Mouse (Mus musculus) ES-Bruce4 (cell line): ENCODE results near the gene Mturn. TPM values are rescaled to one million over a fixed set of nuclear protein-coding genes. Genes with fewer than 3 reads are reported as not detected.

Source experiments
- H3K27ac ChIP-seq: 2 replicates; pipeline ENCODE4 v1.5.1; 2012; ENCODE audit warnings: low read length, inconsistent platforms; ENCODE audit not compliant: insufficient read depth
- H3K27me3 ChIP-seq: 2 replicates; pipeline ENCODE4 v1.6.1; 2012; ENCODE audit warnings: mild to moderate bottlenecking, low read length, inconsistent platforms; ENCODE audit not compliant: control insufficient read depth, poor library complexity, insufficient read depth, severe bottlenecking
- H3K36me3 ChIP-seq: 2 replicates; pipeline ENCODE4 v1.6.1; 2012; ENCODE audit warnings: inconsistent platforms, mild to moderate bottlenecking, low read length, moderate library complexity; ENCODE audit not compliant: control insufficient read depth, poor library complexity, insufficient read depth, severe bottlenecking
- H3K4me1 ChIP-seq: one replicate; pipeline ENCODE4 v1.8.1; 2011; ENCODE audit warnings: low read length; ENCODE audit not compliant: control insufficient read depth, insufficient read depth
- H3K4me3 ChIP-seq: 2 replicates; pipeline ENCODE4 v1.5.1; 2011; ENCODE audit warnings: low read depth, mild to moderate bottlenecking, low read length
- H3K9ac ChIP-seq: 2 replicates; pipeline ENCODE4 v1.6.1; 2012; ENCODE audit warnings: low read depth, mild to moderate bottlenecking, inconsistent platforms; ENCODE audit not compliant: poor library complexity, severe bottlenecking
- H3K9me3 ChIP-seq: replicated peaks from 2 replicates; pipeline ENCODE4 v1.6.1; 2012; ENCODE audit warnings: mild to moderate bottlenecking, low read length, inconsistent platforms; ENCODE audit not compliant: control insufficient read depth, poor library complexity, insufficient read depth, severe bottlenecking
- CTCF ChIP-seq: IDR thresholded peaks from one replicate; pipeline ENCODE4 v1.8.1; 2011; ENCODE audit warnings: low read depth, low read length
- EP300 ChIP-seq: IDR thresholded peaks from 2 replicates; pipeline ENCODE4 v1.6.1; 2011; ENCODE audit warnings: low read depth, low read length; ENCODE audit not compliant: insufficient read depth
- POLR2A ChIP-seq: IDR thresholded peaks from one replicate; pipeline ENCODE4 v1.8.1; 2011; ENCODE audit warnings: low read length; ENCODE audit not compliant: insufficient read depth
- polyA plus RNA-seq: library from polyadenylated mRNA; stranded (reverse); fragments of >200 nt; gene quantifications from 2 replicates; pipeline ENCODE4 v1.2.4, GENCODE M21; 2011; ENCODE audit warnings: low read depth; ENCODE audit not compliant: missing spikeins, insufficient read depth, insufficient read length

Mturn gene
- polyA plus RNA-seq, 1 experiment: 3.8 TPM

DNA sequence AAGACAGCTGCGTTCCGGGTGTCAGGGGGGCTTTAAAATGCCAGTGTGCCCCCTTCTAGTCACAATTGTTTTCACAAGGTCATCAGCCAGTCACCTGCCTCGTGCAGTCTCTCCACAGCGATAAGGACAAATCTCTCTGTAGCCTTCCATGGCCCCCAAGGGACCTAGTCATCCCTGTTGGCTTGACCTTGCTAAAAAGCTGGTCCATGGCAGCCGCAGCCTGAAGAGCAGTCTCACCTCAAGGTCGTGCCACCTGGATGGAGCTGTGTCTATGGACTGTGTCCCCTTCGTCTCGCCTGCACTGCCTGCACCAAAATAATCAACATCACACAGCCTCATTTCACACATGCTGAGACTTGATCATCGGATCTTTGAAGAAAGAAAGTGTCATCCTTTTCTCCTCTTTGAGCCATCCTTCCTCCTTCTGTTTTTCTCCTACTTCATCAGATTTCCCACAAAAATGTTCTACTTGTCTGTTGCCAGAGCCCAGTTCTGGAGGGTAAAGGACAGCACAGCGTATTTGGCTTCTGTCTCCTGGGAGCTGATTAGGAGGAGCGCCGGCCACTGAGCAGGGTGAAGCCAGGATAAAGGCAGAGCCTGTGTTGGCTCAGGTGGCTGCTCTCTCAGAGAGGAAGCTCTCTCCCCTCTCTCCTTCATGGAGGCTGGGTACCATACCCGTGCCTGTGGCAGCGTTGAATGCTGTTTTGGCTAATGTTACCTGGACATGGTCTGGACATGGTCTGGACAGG is 10.1 kb downstream of the Mturn start:
- no peak for TF ChIP-seq POLR2A
- TF ChIP-seq CTCF: no peak
- no peak for TF ChIP-seq EP300
- H3K27me3 ChIP-seq: no peaks in the 10 kb centered on the region
- H3K9me3 ChIP-seq: no peaks in the 10 kb centered on the region
- H3K4me1 ChIP-seq: no peaks in the 10 kb centered on the region
- H3K27ac ChIP-seq: no peak overlapping the region
- no peak overlapping the region for H3K4me3 ChIP-seq
- no peaks in the 10 kb centered on the region for H3K36me3 ChIP-seq
- H3K9ac ChIP-seq: no peak overlapping the region

GRCm38 (mm10) chr6:54692201-54692600 is 10.8 kb downstream of the Mturn start:
- TF ChIP-seq EP300: no peak
- no peak for TF ChIP-seq CTCF
- no peak overlapping the region for H3K4me3 ChIP-seq

DNA sequence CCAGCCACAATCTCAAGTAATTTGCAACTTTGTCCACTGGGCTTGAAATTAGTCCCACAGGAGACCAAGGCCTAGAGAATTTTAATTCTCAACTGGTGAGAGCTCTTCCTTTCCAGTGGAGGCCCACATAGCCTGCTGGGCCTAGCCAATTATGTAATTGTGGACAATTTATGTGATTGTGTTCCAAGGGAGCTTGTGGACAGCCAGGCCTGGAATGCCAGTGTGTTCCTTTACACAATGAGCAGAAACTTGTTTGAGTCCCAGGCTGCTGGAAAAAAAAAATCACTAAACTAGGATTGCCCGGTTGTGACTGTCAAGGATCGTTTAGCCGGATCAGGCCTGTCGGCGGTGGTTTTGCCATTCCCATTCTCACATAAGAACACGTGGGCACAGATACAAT is 11.9 kb downstream of the Mturn start:
- no peaks in the 10 kb centered on the region for H3K36me3 ChIP-seq

More at GRCm38 (mm10) chr6:54692201-54692600, 10.8 kb downstream of the Mturn start:
- Histone ChIP-seq H3K27me3 (no peaks in the 10 kb centered on the region), H3K9ac (no peak overlapping the region), H3K4me1 (no peaks in the 10 kb centered on the region), H3K27ac (no peak overlapping the region), H3K9me3 (no peaks in the 10 kb centered on the region), H3K36me3 (no peaks in the 10 kb centered on the region)

GRCm38 (mm10) chr6:54698691-54699476 is 17.5 kb downstream of the Mturn start:
- Histone ChIP-seq H3K4me3 (peak overlapping the region; percentile 40), H3K9ac (no peak overlapping the region), H3K27ac (peak overlapping the region; percentile 51; the same call in 1 of the 2 replicates), H3K36me3 (no peaks in the 10 kb centered on the region), H3K4me1 (peaks cover 3% of the 10 kb centered on the region), H3K9me3 (no peaks in the 10 kb centered on the region), H3K27me3 (no peaks in the 10 kb centered on the region)
- peak; percentile 42; the same call in 1 of the 2 replicates for TF ChIP-seq EP300
- TF ChIP-seq POLR2A: no peak

More for the DNA sequence above, 11.9 kb downstream of the Mturn start:
- H3K4me1 ChIP-seq: no peaks in the 10 kb centered on the region
- H3K9me3 ChIP-seq: no peaks in the 10 kb centered on the region
- no peak overlapping the region for H3K9ac ChIP-seq
- no peaks in the 10 kb centered on the region for H3K27me3 ChIP-seq
- H3K27ac ChIP-seq: no peak overlapping the region
- TF ChIP-seq CTCF (no peak), EP300 (no peak), POLR2A (no peak)
- no peak overlapping the region for H3K4me3 ChIP-seq

- H3K36me3 ChIP-seq: no peaks in the 10 kb centered on the region
- H3K27me3 ChIP-seq: no peaks in the 10 kb centered on the region
- H3K4me3 ChIP-seq: peak overlapping the region; percentile 40
- TF ChIP-seq POLR2A: no peak
- H3K9me3 ChIP-seq: no peaks in the 10 kb centered on the region
- peaks cover 3% of the 10 kb centered on the region for H3K4me1 ChIP-seq
- H3K27ac ChIP-seq: peak overlapping the region; percentile 51; the same call in 1 of the 2 replicates
- H3K9ac ChIP-seq: no peak overlapping the region
Measured at GRCm38 (mm10) chr6:54699477-54700056, 18.1 kb downstream of the Mturn start.

- no peaks in the 10 kb centered on the region for H3K27me3 ChIP-seq
- peaks cover 5% of the 10 kb centered on the region for H3K4me1 ChIP-seq
- H3K36me3 ChIP-seq: no peaks in the 10 kb centered on the region
- H3K27ac ChIP-seq: no peak overlapping the region
- TF ChIP-seq CTCF (no peak), POLR2A (no peak), EP300 (no peak)
- H3K4me3 ChIP-seq: no peak overlapping the region
- H3K9ac ChIP-seq: no peak overlapping the region
- no peaks in the 10 kb centered on the region for H3K9me3 ChIP-seq
Measured at GRCm38 (mm10) chr6:54700516-54700915, 19.1 kb downstream of the Mturn start.
